Mouse (Mus musculus): ENCODE results near the gene Slfn5.
"Not testable (repeated sequence)": the region's sequence is repeated elsewhere in the genome, so short reads cannot be mapped to it uniquely, and the experiment has no call there.

Gene Slfn5

DNA sequence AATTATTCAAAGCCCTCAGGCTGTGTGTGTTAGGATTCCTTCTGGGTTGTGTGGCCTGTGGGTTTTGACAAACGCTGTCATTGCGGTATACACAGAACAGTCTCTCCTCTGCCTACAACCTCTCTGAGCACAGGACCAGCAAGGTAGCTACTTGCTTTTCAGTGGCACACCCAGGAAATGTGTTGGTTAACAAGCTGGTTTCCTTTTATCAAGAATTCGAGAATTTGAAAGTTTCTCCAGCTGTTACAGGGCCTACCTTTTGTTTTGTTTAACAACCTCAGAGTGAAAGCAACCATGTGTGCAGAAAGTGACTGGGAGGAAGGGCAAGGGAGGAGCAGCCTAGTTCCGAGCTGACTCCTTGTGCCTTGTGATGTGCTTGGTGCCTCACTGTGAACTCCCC lies 3.7 kb upstream of the Slfn5 start:
- DNase-seq, result no peak

DNA sequence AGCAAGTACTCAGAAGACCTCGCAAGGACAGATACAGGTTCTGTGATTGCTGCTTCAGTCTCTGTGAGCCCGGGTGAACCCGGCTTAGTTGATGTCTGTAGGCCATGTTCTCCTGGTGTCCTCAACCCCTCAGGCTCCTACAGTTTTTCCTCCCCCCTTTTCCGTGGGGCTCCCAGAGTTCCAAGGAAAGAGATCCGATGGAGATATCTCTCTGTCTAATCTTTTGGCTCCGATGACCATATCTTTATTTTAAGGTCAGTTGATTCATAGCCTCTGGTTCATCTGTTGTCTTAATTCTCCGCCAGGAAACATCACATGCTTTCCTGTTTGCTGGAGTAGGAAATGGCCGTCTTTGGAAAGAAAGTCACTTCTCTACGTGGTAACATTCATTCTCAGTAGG lies 2.1 kb upstream of the Slfn5 start:
- peak in 1 of 2 experiments; percentile 23 for DNase-seq

- DNase-seq, result peak; percentile 61 to 68
Observed at GRCm38 (mm10) chr11:82951865-82952611, 889 bp downstream of the Slfn5 start.

- DNase-seq, result peak in 1 of 2 experiments; percentile 24
Observed at GRCm38 (mm10) chr11:82952612-82953542, 1.7 kb downstream of the Slfn5 start.

- no peak for DNase-seq
Observed at GRCm38 (mm10) chr11:82954631-82955030, 3.5 kb downstream of the Slfn5 start.

DNA sequence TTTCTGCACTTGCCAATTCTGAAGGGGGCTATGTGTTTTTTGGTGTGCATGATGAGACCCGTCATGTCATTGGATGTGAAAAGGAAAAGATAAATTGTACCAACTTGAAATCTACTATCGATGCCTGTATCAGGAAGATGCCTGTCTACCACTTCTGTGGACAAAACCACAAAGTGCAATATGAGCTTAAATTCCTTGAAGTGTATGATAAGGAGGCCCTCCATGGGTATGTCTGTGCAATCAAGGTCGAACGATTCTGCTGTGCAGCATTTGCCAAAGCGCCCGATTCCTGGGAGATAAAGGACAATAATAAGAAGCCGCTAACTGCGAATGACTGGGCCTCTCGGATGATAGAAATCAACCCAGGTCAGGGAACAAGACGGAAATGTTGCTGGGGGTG lies 5.8 kb downstream of the Slfn5 start:
- no peak for DNase-seq

DNA sequence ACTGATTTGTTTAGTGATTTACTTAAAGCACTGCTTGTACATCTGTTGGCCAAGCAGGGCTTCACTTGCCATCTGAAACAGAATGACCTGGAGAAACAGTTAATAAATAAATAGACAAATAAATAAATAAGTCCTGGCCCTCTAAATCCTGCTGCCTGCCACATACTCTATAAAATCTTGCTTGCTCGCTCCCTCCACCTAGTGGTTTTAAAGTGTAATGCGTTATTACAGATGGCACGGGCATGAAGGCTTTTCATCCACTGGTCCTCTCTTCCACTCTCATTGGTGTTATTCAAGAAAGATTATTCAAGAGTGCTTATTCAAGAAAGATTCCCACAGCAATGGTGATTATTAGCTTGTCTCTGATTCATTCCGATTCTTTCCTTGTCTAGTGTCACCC lies 8.5 kb downstream of the Slfn5 start:
- DNase-seq, result peak in 1 of 2 experiments; percentile 55

GRCm38 (mm10) chr11:82961743-82962142 lies 10.6 kb downstream of the Slfn5 start:
- no peak for DNase-seq

DNA sequence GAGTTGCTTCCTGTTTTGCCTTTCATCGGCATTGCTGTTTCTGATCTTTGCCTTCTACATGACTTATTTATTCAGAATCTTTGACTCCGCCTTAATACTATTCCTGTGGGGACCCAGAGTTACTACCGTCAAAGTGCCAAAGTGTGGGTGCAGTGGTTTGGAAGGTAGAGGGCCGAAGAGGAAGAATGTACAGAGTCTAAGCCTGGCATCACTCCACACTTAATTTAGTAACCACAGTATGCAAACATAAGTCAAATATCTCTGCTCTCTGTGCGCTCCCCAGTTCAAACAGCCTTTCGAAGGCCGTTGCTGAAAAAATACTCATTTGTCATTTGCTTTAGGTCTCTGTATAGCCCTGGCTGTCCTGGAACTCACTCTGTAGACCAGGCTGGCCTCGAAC lies 11.1 kb downstream of the Slfn5 start:
- DNase-seq, result no peak

DNA sequence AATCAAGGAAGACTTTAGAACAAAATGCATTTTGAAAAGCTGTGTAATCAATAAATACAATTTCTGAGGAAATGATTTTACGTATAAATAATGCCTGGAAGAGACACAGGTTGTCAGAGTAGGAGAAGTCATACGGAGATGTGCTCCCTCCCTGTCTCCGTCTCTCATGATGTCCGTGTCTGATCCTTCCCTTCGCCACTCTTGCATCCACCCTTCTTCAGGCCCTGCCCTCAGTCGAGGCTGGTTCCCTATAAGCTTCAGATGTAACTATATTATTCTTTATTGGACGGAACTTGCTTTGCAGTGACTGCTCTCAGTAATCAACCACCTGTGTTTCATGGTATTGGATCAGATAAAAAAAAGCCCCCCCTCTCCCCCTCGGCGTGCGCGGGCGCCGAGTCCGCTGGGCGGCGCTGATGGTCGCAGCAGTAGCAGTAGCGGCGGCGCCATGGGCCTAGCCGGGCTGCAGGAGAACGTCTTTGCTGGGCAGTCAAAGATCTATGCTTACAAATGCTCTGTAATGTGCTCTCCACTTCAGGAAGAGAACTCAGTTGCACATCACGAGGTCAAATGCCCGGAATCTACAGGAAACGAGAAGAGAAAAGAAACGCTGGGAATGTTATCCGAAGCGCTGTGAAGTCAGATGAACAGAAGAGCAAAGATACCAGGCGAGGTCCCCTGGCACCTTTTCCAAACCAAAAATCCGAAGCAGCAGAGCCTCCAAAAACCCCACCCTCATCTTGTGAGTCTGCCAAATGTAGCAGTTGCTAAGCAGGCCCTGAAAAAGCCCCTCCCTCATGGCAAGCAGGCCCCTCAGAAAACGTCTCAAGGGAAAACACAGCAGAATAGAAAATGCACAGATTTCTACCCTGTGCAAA lies 19.8 kb downstream of the Slfn5 start:
- DNase-seq, result peak; percentile 46 to 48

- no peak for DNase-seq
Observed at GRCm38 (mm10) chr11:82971590-82971974, 20.4 kb downstream of the Slfn5 start.

DNA sequence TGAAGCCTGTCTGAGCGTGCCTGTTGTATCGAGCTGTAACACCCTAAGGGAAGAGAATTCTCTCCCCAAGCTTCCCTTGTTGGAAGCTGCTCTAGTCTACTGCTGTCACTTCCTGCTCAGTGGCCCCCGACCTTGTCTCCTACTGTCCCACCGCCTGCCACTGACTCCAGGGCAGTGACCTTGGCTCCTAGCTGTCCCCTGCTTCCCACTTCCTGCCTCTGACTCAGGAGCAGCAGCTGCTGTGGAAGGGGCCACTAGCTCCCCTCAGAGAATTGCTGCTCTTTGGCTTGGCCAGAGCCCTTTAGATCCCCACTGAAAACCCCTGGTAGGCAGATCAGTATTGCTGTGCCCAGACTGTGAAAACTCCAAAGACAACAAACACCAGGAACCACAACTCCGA lies 22.8 kb downstream of the Slfn5 start:
- peak in 1 of 2 experiments; percentile 55 for DNase-seq

GRCm38 (mm10) chr11:82982409-82982808 lies 31.3 kb downstream of the Slfn5 start:
- DNase-seq, result not testable (repeated sequence)

DNA sequence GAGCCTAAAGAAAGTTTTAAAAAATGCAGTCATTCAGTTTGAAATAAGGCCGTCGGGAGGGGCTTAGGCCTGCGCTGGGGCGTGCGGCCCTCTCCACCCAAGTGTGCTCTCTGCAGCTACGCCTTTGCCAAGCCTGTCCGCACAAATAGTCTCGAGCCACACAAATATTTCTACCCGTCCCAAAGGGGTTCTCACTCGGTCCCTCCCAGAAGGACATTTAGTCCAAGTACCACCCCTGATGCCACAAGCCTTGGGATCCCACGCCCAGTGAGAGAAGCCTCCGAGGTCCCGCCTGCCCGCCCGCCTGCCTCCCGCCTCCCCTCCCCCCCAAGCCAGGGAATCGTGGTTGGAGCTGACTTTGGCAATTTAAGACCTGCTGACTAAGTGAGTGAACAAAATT lies 32.0 kb downstream of the Slfn5 start:
- DNase-seq, result no peak

GRCm38 (mm10) chr11:82987621-82988020 lies 36.5 kb downstream of the Slfn5 start:
- DNase-seq, result no peak

DNA sequence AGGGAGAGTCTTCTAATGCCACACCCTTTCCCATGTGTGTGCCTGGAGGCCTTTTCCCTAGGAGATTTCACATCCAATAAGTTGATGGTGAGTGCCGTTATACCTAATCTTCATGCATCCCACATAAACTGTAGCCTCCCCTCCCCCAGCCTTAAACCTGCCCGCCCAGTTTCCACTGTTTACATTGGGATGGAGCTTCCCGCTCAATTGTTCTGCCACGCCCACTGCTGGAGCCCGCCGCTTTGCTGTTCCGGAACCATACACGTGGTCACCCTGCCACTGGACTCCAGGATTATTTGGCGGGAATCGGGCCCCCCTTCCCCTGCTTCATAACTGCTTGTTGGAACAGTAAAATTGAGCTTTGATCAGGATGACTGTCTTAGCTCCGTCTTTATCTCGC lies 38.2 kb downstream of the Slfn5 start:
- peak; percentile 19 to 44 for DNase-seq

- DNase-seq, result peak; percentile 46 to 50
Observed at GRCm38 (mm10) chr11:82990612-82991385, 39.6 kb downstream of the Slfn5 start.

- DNase-seq, result peak; percentile 59 to 65
Observed at GRCm38 (mm10) chr11:82991469-82992166, 40.5 kb downstream of the Slfn5 start, which contains the start of gene Slfn9. TSS of gene Slfn9 (minus strand) at chr11:82991830.

DNA sequence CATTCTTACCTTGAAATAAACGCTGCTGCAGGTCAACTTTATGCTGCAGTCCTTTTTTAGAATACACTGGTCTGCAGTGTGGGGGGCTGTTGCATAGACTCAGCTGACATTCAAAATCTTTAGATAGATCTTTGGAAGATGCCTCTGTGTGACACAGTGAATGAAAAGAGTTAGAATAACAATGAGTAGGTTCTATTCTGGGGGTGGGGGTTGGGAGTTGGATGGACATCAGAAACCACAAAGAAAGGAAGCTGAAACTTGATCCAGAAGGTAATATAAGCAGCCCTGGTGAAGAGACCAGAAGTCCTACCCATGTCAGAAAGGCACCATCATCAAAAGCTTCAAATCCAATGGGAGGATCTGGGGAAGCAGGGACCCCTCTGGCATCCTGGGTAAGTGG lies 62.2 kb downstream of the Slfn5 start:
- no peak for DNase-seq

Data from lung, postnatal 4 days (tissue).